Mouse (Mus musculus): Measurements from ENCODE around the gene Apc2.

The Apc2 gene

GRCm38 (mm10) chr10:80295618-80296425 lies at the start of gene Apc2:
Apc2 (plus strand) TSS chr10:80295977.
- WGBS = under 1% methylated on average over 26 of the region's 26 CpGs

- WGBS = 27% methylated on average over 6 of the region's 6 CpGs
Measured at GRCm38 (mm10) chr10:80247849-80248248, 47.9 kb upstream of the Apc2 start.

GRCm38 (mm10) chr10:80248437-80248836 lies 47.3 kb upstream of the Apc2 start:
- WGBS = 12% methylated on average over 3 of the region's 3 CpGs

GRCm38 (mm10) chr10:80248971-80249640 lies 46.7 kb upstream of the Apc2 start, which contains the start of gene Ndufs7:
Ndufs7 (plus strand) TSS chr10:80249121.
- under 1% methylated on average over 53 of the region's 53 CpGs for WGBS

GRCm38 (mm10) chr10:80250059-80250458 lies 45.7 kb upstream of the Apc2 start:
- 22% methylated on average over 2 of the region's 2 CpGs for WGBS

GRCm38 (mm10) chr10:80250573-80250972 lies 45.2 kb upstream of the Apc2 start:
- WGBS = 78% methylated on average over 4 of the region's 4 CpGs

- 89% methylated on average over 11 of the region's 11 CpGs for WGBS
Measured at GRCm38 (mm10) chr10:80252493-80253274, 43.1 kb upstream of the Apc2 start.

GRCm38 (mm10) chr10:80253551-80253950 lies 42.2 kb upstream of the Apc2 start:
- WGBS = 74% methylated on average over 6 of the region's 6 CpGs

GRCm38 (mm10) chr10:80254331-80255297 lies 41.2 kb upstream of the Apc2 start:
- 88% methylated on average over 26 of the region's 26 CpGs for WGBS

GRCm38 (mm10) chr10:80255881-80256535 lies 39.8 kb upstream of the Apc2 start:
- 77% methylated on average over 5 of the region's 5 CpGs for WGBS

- 73% methylated on average over 2 of the region's 2 CpGs for WGBS
Measured at GRCm38 (mm10) chr10:80257936-80258335, 37.8 kb upstream of the Apc2 start.

- 85% methylated on average over 14 of the region's 14 CpGs for WGBS
Measured at GRCm38 (mm10) chr10:80258752-80259462, 36.9 kb upstream of the Apc2 start.

GRCm38 (mm10) chr10:80259463-80259805 lies 36.3 kb upstream of the Apc2 start:
- WGBS = 59% methylated on average over 6 of the region's 6 CpGs

- 5% methylated on average over 19 of the region's 19 CpGs for WGBS
Measured at GRCm38 (mm10) chr10:80259861-80260641, 35.7 kb upstream of the Apc2 start.

GRCm38 (mm10) chr10:80260642-80261584 lies 34.9 kb upstream of the Apc2 start, which contains the start of the genes Gamt and Dazap1:
Gamt (minus strand) TSS chr10:80261012.
Dazap1 (plus strand) TSS chr10:80261486.
- under 1% methylated on average over 49 of the region's 49 CpGs for WGBS

- WGBS = under 1% methylated on average over 14 of the region's 14 CpGs
Measured at GRCm38 (mm10) chr10:80261585-80261968, 34.2 kb upstream of the Apc2 start.

- WGBS = 63% methylated on average over 12 of the region's 12 CpGs
Measured at GRCm38 (mm10) chr10:80262169-80262568, 33.6 kb upstream of the Apc2 start.

All from cerebral cortex, adult 2 months (tissue).